Mouse (Mus musculus): ENCODE results near the gene Adgrl2. TPM values are rescaled to one million over a fixed set of nuclear protein-coding genes. Genes with fewer than 3 reads are reported as not detected.
A peak's percentile ranks its signal among the peaks of the same experiment; 100 is the strongest.

Adgrl2 gene
- total RNA-seq, 2 experiments from 2014 or later: 1.9 to 4.0 TPM

- ATAC-seq (ENCODE audit: poor library complexity, severe bottlenecking): no peak
Measured at GRCm38 (mm10) chr3:148977838-148978237, 12.5 kb downstream of the Adgrl2 start.

- no peak for ATAC-seq (ENCODE audit: poor library complexity, severe bottlenecking)
Measured at GRCm38 (mm10) chr3:148977124-148977529, 13.2 kb downstream of the Adgrl2 start.

- no peak for ATAC-seq (ENCODE audit: poor library complexity, severe bottlenecking)
Measured at GRCm38 (mm10) chr3:148971893-148972596, 18.3 kb downstream of the Adgrl2 start.

GRCm38 (mm10) chr3:148964991-148965605 is 25.3 kb downstream of the Adgrl2 start:
- ATAC-seq (ENCODE audit: poor library complexity, severe bottlenecking): no peak

GRCm38 (mm10) chr3:148963381-148964044 is 26.8 kb downstream of the Adgrl2 start:
- ATAC-seq (ENCODE audit: poor library complexity, severe bottlenecking): no peak

GRCm38 (mm10) chr3:148961611-148962010 is 28.7 kb downstream of the Adgrl2 start:
- no peak for ATAC-seq (ENCODE audit: poor library complexity, severe bottlenecking)

GRCm38 (mm10) chr3:148960751-148961289 is 29.5 kb downstream of the Adgrl2 start:
- no peak for ATAC-seq (ENCODE audit: poor library complexity, severe bottlenecking)

GRCm38 (mm10) chr3:148960215-148960614 is 30.1 kb downstream of the Adgrl2 start:
- no peak for ATAC-seq (ENCODE audit: poor library complexity, severe bottlenecking)

- peak; percentile 89 for ATAC-seq (ENCODE audit: poor library complexity, severe bottlenecking)
Measured at GRCm38 (mm10) chr3:148959327-148960025, 30.9 kb downstream of the Adgrl2 start.

- no peak for ATAC-seq (ENCODE audit: poor library complexity, severe bottlenecking)
Measured at GRCm38 (mm10) chr3:148958714-148959113, 31.6 kb downstream of the Adgrl2 start.

GRCm38 (mm10) chr3:148958185-148958584 is 32.2 kb downstream of the Adgrl2 start:
- no peak for ATAC-seq (ENCODE audit: poor library complexity, severe bottlenecking)

GRCm38 (mm10) chr3:148956887-148957286 is 33.5 kb downstream of the Adgrl2 start:
- ATAC-seq (ENCODE audit: poor library complexity, severe bottlenecking): no peak

- ATAC-seq (ENCODE audit: poor library complexity, severe bottlenecking): no peak
Measured at GRCm38 (mm10) chr3:148949796-148950195, 40.6 kb downstream of the Adgrl2 start.

- ATAC-seq (ENCODE audit: poor library complexity, severe bottlenecking): no peak
Measured at GRCm38 (mm10) chr3:148947805-148948405, 42.5 kb downstream of the Adgrl2 start.

- ATAC-seq (ENCODE audit: poor library complexity, severe bottlenecking): no peak
Measured at GRCm38 (mm10) chr3:148947266-148947665, 43.1 kb downstream of the Adgrl2 start.

- ATAC-seq (ENCODE audit: poor library complexity, severe bottlenecking): no peak
Measured at GRCm38 (mm10) chr3:148945534-148945933, 44.8 kb downstream of the Adgrl2 start.

- no peak for ATAC-seq (ENCODE audit: poor library complexity, severe bottlenecking)
Measured at GRCm38 (mm10) chr3:148939457-148939856, 50.9 kb downstream of the Adgrl2 start.

GRCm38 (mm10) chr3:148935056-148935455 is 55.3 kb downstream of the Adgrl2 start:
- ATAC-seq (ENCODE audit: poor library complexity, severe bottlenecking): peak; percentile 17; the same call in 1 of the 2 replicates

GRCm38 (mm10) chr3:148934279-148934678 is 56.1 kb downstream of the Adgrl2 start:
- ATAC-seq (ENCODE audit: poor library complexity, severe bottlenecking): no peak

GRCm38 (mm10) chr3:148933160-148933559 is 57.2 kb downstream of the Adgrl2 start:
- ATAC-seq (ENCODE audit: poor library complexity, severe bottlenecking): peak; percentile 91

GRCm38 (mm10) chr3:148930913-148931312 is 59.4 kb downstream of the Adgrl2 start:
- ATAC-seq (ENCODE audit: poor library complexity, severe bottlenecking): no peak

Data from megakaryocyte, adult 5-6 weeks (primary cell).